Mouse (Mus musculus) layer of hippocampus, adult 9-11 months (tissue): Measurements from ENCODE around the gene Cib2.
A peak's percentile ranks its signal among the peaks of the same experiment; 100 is the strongest.

Experiments used
- DNase-seq: peaks from one replicate; pipeline ENCODE4 v3.0.0; 2022

Cib2 gene

DNA sequence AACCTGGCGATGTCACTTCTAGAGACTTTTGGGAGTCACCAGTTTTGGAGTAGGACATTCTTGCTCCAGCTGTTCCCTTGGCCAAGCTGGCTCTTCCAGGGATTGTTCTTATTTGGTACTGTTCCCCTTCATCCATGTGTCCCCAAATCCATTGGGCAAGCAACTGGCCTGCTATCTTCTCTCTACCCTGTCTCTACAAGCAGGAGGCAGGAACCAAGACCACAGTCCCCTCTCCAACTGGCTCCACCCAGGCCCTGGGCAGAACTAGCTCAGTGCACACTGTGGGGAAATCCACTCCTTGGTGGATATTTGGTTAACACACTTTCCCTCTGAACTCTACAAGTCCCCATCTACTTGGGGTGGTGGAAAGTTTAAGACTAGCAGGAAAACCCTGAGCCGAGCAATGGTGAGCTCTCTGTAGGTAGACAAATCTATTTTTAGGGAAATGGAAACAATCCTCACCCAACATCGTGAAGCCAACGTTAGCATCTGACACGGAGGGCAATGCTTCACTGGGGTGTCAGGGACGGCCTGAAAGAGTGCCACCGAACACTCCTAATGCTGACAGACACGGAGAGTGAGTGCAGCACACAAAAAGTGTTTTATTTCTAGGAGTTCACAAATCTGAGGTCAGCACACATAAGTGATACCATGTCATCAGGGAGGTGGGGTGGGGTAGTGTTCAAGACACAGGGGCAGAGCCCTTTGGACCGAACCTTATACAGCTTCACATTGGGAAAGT lies 15.6 kb downstream of the Cib2 start:
- no peak for DNase-seq

DNA sequence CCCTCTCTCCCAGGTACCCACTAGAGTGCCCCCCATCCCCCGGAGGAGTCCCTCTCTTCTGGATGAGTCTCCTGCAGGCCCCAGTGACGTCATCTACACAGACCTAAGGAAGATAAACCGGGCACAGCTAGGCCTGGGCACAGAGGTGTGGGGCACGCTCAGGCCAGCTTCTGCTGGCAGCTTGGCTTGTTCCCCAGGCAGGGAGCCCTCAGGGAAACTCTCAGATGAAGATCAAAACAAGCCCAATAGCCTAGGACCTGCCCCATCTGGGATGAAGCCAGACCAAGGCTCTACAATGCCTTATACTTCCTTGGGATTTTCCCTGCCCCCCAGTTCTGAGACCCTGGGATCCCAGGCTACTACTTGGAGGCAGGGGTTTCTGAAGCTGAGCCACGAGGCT lies 19.2 kb downstream of the Cib2 start:
- no peak for DNase-seq

DNA sequence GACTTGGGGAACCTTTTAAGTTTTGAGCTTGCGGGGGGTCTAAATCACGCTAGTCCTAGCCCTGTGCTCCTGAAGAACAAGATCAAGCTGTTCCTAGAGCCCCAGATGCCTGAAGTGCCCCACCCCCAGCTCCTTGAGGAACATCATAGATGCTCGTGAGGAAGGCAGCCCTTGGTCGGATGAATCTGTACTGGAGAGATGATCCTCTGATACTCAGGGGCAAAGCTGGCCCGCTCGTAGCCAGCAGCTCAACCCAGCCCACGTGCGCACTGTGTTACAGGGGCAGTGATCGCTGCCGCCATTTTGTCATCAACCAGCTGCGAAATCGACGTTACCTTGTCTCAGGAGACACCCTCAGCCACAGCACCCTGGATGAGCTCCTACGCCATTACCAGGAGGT lies 21.3 kb downstream of the Cib2 start, which contains the start of gene Sh2d7:
Sh2d7 (plus strand) TSS at position 301 of the 400 bp plus-strand sequence.
- no peak for DNase-seq

DNA sequence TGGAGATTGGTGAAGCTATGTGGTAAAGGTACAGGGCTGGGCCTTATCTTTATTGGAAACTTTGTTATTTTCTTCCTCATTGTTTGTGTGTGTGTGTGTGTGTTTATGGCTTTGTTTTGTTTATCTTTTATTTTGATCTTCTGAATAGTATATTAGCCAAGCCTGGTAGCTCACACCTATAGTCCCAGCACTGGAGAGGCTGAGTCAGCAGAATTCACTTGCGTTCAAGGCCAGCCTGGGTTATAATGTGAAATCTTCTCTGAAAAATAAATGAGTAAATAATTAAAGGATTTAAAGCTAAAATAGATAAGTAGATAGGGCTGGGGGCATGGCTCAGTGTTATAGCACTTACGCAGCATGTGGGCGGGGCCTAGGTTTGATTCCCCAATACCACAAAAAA lies 21.8 kb downstream of the Cib2 start:
- DNase-seq: no peak

DNA sequence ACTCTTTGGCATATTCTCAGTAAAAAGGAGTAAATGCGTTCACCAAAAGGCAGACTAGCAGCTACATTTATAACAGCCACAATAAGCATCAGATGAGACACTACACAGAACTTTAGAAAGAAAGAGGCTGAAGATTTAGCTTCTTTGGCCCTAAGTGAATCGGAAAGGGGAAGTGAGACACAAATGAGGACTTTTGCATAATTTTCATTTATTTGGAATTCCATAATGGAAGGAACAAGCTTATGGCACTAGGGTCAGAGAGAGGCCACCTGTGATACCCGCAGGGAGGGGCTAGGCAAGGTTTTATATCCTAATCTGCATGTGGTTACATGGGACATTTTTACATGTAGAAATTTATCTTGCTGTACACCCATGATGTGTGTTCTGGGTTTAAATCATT lies 22.5 kb downstream of the Cib2 start:
- no peak for DNase-seq

DNA sequence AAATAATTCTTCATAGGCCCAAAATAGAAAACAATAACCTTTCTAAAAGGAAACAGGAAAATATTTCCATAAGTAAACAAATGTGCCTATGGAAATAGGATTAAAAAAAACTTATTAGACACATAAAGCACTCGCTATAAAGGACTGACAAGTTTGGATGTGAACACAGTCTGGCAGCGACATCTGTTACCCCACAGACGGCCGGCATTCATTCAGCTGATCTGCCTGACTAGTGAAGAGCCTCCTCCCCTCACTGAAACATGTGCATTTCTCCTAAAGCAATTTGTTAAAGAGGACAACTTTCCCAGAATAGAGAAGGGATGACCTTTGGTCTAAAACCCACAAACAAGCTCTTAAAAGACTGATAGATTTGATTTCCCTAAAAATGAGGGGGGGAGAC lies 23.0 kb downstream of the Cib2 start:
- DNase-seq: peak; percentile 85

DNA sequence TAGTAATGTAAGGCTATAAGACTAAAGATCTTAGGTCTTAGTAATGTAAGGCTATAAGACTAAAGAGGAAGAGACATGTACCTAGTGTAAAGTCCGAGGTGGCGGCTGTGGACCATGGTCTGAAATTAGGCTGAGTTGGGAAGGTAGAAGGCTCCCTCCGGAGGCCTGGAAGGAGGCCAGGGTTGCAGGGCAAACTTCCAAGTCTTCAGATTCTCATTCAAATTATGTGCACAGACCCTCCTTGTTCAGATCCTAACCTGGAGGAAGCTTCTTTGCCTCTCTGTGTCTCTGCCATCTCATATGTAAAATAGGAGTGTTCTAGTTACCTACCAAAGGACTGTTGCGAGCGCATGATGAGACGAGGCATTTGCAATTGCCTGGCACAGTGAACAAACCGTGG lies 23.8 kb downstream of the Cib2 start:
- DNase-seq: no peak

DNA sequence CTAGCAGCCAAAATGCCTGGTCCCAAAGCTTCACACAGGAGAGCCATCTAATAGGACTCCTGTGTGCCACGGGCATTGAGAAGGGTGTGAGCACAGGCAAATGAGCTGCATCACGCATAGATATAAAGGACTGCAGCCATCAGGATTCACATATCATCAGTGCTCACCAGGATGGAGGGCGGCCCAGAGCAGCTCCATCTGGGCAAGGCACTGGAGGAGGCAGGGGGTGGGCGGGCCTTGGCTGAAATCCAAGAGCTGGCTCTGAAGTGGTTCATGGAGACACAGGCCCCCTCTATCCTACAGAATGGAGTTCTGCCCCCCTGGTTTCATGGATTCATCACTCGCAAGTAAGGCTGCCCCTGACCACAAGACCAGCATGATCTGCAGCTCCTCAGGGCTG lies 26.0 kb downstream of the Cib2 start:
- peak; percentile 89 for DNase-seq

DNA sequence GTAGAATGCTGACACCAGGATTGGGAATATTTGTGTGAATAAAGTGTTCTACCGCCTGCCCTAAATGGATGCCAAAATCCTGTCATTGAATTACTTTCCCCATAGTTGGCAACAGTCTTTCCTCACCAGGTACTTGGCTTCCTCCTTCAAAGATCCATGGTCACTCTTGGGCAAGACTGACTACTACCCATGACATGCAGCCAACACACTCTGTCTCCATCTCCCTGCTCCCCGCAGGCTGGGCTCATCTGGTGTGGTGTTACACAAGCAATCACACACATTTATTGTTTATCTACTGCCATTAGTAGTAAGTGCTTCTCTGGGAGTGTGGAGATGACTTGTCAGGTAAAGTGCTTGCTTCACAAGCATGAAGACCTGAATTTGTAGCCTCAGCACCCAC lies 27.1 kb downstream of the Cib2 start:
- no peak for DNase-seq

DNA sequence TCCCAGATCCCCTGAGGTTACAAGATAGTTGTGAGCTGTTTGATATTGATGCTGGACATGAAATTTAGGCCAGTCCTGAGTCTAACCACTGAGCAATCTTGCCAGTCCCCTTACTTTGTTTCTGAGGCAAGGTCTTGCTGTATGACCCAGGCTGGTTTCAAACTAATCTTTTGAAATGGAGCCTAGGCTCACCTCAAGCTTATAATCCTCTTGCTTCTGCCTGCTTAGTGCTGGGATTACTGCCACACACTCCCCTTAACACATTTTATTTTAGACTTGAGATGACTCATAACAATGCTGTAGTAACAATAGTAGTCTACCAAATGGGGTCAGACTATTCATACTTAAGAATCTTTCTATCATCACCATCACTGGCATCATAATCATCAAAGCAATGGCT lies 28.6 kb downstream of the Cib2 start:
- DNase-seq: no peak

DNA sequence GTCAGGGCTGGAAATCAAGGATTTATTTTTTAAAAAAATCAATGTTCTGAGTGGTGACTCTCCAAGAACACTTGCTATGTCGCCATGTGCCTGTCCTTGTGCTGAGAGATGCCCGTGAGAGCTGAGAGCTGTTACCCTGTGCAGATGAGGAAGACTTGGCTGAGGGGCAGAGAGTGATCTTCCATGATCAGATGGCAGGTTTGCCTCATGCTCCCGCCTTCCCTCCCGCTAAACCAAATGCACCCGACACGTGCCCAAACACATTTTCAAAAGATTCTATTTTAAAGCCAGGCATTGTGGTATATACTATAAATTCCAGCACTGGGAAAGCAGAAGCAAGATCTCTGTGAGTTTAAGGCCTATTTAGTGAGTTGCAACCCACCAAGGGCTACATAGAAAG lies 29.2 kb downstream of the Cib2 start:
- no peak for DNase-seq

DNA sequence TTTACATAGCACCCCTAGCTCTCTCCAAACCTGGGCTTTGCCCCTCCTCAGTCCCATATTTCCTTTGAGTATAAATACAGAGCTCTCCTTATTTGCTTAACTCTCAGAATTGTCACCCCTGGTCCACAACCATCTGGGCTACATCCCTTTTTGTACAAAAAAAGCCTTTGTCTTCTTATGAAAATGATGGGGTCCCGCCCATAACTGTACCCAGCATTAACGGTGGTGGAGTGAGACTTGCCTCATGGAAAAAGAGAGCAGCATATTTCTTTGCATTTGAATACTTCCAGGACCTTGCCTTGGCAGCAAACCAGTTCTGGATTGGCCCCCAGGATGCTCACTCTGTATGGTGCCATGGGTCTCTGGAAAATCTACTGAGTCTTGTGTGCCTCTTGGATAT lies 30.1 kb downstream of the Cib2 start:
- DNase-seq: no peak

DNA sequence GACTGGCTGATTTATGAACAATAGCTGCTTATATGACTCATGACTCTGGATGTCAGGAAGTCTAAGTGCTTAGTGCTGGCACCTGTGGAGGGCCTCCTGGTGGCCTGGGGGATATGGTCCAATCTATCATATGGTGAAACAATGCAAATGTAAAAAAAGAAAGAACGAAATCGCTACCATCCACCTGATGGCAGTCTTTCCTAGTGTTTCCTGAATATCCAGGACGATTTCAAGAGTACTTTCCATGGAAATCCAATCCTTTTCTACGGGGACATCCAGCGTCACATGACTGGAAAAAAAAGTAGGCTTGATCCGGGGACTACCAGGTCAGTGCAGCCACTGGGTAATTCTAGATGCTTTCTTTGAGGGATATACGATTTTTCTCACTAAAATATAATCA lies 32.3 kb downstream of the Cib2 start:
- no peak for DNase-seq

DNA sequence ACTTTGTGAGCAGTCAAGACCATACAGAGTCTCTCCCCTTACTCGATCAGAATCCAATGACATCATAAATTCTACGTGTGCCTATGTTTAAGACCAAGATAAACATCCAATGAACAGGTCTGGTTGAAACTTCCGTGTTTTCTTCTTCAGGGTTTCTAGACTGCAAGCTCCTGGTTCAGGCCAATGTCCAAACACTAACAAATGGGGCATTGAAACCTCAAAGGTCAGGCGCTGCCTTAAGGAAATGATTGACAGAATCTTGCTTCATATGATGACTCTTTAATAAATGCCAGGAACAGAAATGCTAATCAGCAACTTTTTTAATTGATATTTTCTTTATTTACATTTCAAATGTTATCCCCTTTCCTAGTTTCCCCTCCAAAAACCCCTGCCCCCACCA lies 39.7 kb downstream of the Cib2 start:
- DNase-seq: no peak

DNA sequence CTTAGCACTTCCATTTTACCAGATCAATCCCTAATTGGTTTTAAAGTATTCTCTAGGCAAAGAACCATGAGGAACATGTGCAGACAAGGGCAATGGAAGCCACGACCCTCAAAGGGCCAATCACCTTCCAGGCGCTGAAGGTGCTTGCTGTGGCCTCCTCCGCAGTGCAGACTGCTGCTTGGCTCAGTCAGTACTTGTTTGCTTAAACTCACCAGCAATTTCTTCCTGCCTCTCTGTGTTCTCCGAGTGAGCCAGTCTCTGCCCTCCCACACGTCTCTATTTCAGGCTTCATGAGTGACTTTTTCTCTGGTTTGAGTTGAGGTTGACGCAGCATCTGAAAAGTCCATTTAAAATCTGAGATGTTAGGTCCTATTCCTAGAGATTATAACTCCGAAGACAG lies 41.1 kb downstream of the Cib2 start:
- DNase-seq: peak; percentile 66

DNA sequence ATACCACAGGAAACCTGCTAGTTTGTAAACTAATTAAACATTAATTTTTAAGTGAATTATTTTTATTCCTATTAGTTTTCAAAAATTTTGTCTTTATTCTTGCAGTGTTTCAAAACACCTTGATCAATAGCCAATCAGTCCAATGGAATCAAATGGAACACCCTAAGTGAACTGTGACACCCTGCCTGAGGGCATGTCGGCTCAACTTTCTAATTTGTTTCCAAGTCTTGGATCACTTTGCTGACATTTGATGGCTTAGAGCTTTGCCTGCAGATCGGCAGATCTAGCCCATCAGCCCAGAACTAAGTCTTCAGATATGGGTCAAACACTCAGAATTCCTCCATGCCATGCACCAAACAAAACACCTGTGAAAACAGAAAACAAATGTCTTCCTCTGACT lies 44.0 kb downstream of the Cib2 start:
- DNase-seq: no peak

DNA sequence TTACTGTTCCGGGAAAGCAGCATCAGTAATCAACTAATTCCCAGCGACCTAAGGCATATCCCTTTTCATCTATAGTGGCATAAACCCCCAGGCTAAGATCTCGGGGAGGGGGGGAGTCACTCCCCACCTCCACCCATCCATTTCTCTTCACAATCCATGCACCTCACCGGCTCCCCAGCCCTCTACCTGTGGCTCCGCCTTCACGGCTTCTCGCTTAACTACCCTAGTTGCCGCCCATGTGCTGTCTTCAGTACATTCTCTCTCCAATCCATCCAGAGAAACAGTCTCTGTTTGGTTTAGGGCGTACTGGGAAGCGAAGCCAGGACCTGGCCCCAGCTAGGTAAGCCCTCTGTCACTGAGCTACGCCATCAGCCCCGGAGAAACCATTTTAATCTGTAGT lies 57.1 kb downstream of the Cib2 start:
- DNase-seq: no peak

DNA sequence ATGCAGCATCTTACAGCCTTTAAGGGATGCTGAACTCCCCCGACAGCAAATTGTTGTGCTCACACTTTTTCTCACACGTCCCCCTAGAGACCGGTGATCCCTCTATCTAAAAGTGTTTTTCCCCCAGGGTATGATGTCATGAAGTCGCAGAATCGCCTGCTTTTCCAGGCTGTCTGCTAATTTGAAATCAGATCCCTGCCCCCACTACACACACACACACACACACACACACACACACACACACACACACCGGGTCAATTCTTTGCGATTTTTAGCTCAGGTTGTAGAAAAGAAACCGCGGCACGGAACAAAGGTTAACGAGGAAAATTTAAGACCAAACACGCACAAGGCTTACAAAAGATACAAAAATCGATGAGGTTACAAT lies 57.9 kb downstream of the Cib2 start:
- no peak for DNase-seq

DNA sequence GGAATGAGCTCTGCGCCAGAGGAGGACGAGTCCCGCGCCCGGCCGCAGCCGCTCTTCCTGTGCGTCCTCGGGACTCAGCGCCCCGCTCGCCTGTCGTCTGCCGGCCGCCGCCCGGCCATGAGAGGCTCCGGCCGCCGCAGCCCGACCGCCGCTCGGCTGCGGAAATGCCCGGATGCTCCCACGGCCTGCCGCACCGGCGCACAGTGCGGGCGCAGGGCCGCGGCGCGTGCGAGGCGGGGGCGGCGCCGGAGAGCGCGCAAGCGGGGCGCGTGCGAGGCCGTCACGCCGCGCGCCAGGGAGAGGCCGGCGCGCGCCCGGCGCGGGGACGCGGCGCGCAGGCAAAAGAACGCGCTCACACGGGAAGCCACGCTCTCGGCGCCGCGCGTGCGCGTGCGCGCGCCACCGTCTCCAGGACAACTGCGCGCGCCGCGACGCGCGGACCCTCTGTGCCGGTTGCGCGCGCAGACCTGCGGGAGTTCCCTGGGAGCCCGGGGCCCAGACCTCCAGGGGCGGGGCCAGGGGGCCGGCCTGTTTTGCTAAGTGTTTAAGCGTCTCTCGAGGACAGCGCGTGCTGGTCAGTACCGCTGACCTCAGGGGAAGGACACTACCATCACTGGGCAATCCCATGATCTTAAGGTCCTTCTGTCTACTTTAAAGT lies 58.4 kb downstream of the Cib2 start, which contains the start of gene Dmxl2:
Dmxl2 (minus strand) TSS at position 174 of the 658 bp plus-strand sequence.
- peak; percentile 92 for DNase-seq

DNA sequence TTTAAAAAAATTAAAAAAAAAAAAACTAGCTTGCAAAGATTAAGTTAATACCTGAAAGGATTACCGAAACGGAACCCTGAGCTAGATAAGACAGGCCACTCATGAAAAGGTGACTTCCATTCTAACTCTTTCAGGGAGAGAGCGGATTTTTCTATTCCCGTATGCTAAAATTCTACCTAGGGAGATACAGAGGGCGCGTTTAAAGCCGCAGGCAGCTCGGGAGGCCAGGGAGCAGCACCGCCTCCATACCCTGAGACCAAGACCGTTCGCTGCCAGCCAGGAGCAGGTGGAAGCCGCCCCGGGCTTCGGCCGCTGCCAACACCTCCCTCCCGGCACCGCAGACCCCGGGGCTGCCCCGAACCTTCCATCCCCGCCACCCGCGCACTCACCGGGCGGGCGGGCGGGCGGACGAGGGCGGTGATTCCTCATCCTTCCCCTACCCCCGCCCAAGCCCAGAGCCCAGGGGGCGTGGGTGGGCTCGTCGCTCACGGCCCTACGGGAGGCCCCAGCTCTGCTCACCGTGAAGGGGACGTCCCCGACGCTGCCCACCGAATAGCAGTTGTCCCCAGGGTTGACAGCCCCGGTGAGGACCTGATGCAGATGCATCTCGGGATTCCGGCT lies 59.1 kb downstream of the Cib2 start:
- DNase-seq: peak; percentile 34

DNA sequence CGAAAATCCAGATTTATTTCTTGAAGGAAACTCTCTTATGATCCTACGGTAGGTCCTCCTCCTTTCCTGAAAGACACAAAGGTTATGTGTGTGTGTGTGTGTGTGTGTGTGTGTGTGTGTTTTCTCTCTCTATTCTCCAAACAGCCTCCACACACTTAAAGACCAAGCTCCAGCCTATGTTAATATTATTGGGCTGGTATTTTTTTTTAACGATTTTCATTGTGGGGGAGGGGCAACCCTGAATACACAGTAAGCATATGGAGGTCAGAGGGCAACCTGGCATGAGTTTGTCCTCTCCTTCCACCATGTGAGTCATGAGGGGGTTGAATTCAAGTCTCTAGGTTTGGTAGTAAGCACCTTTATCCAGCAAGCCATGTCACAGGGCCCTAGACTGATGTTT lies 60.2 kb downstream of the Cib2 start:
- no peak for DNase-seq

DNA sequence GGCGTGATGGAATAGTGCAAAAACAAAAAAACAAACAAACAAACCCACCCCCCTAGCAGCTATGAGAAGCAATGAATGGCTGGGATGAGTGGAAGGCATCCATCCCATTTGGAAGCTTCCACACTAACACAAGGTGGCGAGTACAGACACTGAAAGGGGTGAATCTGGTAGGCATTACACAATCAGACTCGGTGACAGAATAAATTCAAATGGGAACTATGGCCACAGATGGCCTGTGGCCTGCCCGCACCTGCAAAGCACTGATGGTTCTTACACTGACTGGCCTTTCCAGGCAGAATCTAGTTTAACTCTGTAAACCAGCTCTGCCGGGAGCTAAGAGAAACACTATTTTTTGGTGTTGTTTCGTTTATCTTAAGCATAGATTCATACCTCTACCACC lies 60.7 kb downstream of the Cib2 start:
- no peak for DNase-seq
